Mouse (Mus musculus) layer of hippocampus, postnatal 36 days (tissue): Measurements from ENCODE around the gene Wsb1. TPM values are rescaled to one million over a fixed set of nuclear protein-coding genes. Genes with fewer than 3 reads are reported as not detected.
"Not testable (repeated sequence)": the region's sequence is repeated elsewhere in the genome, so short reads cannot be mapped to it uniquely, and the experiment has no call there.

ENCODE experiments used
- DNase-seq, 2 experiments: peaks; one replicate each; pipeline ENCODE4 v3.0.0; 2022
- total RNA-seq, 2 experiments: library from RNA; stranded (reverse); gene quantifications; 2 replicates each; pipeline ENCODE4 v1.2.3; 2021

The Wsb1 gene
- total RNA-seq, 2 experiments from 2014 or later, result 77.1 to 81.3 TPM

GRCm38 (mm10) chr11:79264376-79264775, 9.9 kb upstream of the Wsb1 start:
- no peak for DNase-seq

GRCm38 (mm10) chr11:79260126-79260525, 5.7 kb upstream of the Wsb1 start:
- DNase-seq, result not testable (repeated sequence)

GRCm38 (mm10) chr11:79258738-79259137, 4.3 kb upstream of the Wsb1 start:
- no peak for DNase-seq

- peak; percentile 20 to 31 for DNase-seq
Measured at GRCm38 (mm10) chr11:79253542-79254390, 705 bp downstream of the Wsb1 start.

GRCm38 (mm10) chr11:79252881-79253541, 1.5 kb downstream of the Wsb1 start:
- DNase-seq, result no peak

GRCm38 (mm10) chr11:79239024-79239423, 15.4 kb downstream of the Wsb1 start:
- DNase-seq, result no peak

- DNase-seq, result no peak
Measured at GRCm38 (mm10) chr11:79238398-79238752, 16.1 kb downstream of the Wsb1 start.

- no peak for DNase-seq
Measured at GRCm38 (mm10) chr11:79237644-79238397, 16.6 kb downstream of the Wsb1 start.

- no peak for DNase-seq
Measured at GRCm38 (mm10) chr11:79230251-79230570, 24.3 kb downstream of the Wsb1 start.

GRCm38 (mm10) chr11:79229561-79230250, 24.8 kb downstream of the Wsb1 start:
- peak in 1 of 2 experiments; percentile 19 for DNase-seq

- DNase-seq, result no peak
Measured at GRCm38 (mm10) chr11:79229057-79229504, 25.4 kb downstream of the Wsb1 start.

- no peak for DNase-seq
Measured at GRCm38 (mm10) chr11:79228089-79228488, 26.4 kb downstream of the Wsb1 start.

- no peak for DNase-seq
Measured at GRCm38 (mm10) chr11:79225371-79226155, 28.9 kb downstream of the Wsb1 start.

- peak; percentile 69 to 73 for DNase-seq
Measured at GRCm38 (mm10) chr11:79224562-79225280, 29.8 kb downstream of the Wsb1 start.

- no peak for DNase-seq
Measured at GRCm38 (mm10) chr11:79223420-79223819, 31.1 kb downstream of the Wsb1 start.

GRCm38 (mm10) chr11:79222661-79223060, 31.8 kb downstream of the Wsb1 start:
- no peak for DNase-seq

- DNase-seq, result no peak
Measured at GRCm38 (mm10) chr11:79221641-79222040, 32.8 kb downstream of the Wsb1 start.

- DNase-seq, result no peak
Measured at GRCm38 (mm10) chr11:79218936-79219626, 35.4 kb downstream of the Wsb1 start.

GRCm38 (mm10) chr11:79218061-79218460, 36.4 kb downstream of the Wsb1 start:
- DNase-seq, result no peak

GRCm38 (mm10) chr11:79217133-79217532, 37.3 kb downstream of the Wsb1 start:
- no peak for DNase-seq
